Mouse (Mus musculus) v-Abl transformed pro-B cells (cell line): ENCODE measurements at regions not wholly inside any gene's neighbourhood (a gene's known extent, or its start where the extent isn't known, plus 50 kb on each side); places are given as distances from the start of the nearest gene placed in this dataset.

Experiments
- in situ Hi-C, 2 experiments: fragments of 400-800 bp; cut with MboI; formaldehyde crosslinking; loops; one replicate each; pipeline ENCODE4 v1.15.1; 2025; ENCODE audit not compliant: unreplicated experiment in 2 of 2

DNA sequence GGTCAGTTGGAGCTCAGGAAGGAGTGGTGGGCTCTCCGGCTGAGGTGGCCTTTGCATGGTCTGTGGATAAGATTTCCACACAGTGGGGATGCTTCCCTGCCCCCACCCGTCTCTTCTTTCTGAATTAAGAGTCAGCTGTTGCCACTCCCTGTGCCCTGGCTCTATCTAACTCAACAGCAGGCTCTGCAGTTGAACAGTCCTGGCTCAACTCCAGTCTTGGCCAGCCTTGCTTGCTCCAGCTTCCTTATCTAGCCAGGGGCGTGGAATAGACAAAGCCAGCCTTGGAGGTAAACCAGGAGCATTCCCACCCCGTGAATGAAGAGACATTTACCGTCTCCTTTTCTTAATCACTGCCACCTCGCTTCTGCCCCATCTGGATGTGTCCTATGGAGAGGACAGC lies 89.7 kb downstream of the Mn1 start:
- in situ Hi-C loops = loop anchor here in 1 of 2 experiments (25.0 kb wide), 1 partner anchor 1655 kb away; no protein-coding TSS in a partner anchor

DNA sequence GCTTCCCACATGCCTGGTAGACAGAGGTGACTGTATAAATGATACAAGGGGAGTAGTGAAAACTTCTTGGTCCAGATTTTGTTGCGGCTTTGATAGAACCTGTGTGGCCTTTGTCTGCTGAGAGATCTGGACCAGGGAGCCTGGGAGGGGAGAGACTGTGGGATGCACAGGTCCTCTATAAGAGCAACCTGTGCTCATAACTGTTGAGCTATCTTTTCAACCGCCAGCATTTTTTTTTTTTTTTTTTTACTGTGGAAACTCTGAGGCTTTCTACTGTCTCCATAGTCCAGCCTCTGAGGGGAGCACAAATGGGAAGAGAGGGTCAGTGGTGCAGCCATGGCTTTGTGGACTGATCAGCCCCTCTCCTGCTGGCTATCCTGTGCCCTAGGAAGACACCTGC lies 90.2 kb downstream of the Mn1 start:
- in situ Hi-C loops = loop anchor here in 1 of 2 experiments (25.0 kb wide), 1 partner anchor 1655 kb away; no protein-coding TSS in a partner anchor

DNA sequence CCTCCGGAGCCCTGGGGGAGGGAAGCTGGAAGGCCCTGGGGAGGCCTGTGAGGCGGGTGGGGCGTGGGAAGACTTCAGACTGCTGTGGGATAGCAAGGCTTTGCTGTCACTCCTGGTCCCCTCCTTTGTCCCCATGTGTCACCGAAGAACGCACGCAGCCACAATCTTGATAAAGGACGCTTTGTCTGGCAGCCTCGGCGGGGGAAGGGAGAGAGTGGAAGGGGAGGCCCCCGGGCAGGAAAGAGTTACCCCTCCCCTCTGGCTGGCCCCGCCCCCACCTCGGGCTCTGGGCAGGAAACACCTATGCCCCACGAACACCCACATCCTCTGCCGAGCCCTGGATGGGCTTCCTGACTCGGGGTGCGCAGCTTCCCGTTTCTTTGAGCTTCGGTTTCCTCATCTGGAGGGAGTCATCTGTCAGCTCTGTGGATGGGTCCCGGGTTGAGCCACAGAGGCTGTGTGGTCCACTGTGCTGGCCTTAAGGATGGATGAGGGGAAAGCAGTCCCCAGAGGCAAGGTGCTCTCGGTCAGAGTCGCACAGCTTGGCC lies 91.9 kb downstream of the Mn1 start:
- in situ Hi-C loops = loop anchor here in 1 of 2 experiments (25.0 kb wide), 1 partner anchor 1653 kb away; no protein-coding TSS in a partner anchor

DNA sequence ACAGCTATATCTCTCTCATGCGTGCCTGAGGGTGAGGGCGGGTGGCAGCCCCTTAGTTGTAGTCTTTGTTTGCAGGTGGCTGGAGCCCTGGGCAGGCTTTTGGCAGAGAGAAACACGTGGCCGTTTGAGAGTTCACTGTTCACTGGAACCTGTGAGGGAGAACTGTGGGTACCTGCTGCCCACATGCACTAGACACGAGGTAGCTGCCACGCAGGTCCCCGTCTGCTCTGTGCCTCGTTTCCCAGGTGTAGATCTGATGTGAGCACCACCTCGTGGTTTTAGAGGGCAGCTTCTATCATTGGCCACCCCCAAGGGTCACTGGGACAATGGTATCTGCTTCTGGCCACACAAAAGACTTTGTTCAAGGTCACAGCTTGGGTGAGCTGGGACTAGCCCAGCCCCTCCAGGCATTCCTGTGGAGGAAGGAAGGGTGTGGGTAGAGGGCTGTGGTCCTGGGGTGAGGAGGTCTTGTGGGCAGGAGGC lies 92.5 kb downstream of the Mn1 start:
- in situ Hi-C loops = loop anchor here in 1 of 2 experiments (25.0 kb wide), 1 partner anchor 1653 kb away; no protein-coding TSS in a partner anchor

DNA sequence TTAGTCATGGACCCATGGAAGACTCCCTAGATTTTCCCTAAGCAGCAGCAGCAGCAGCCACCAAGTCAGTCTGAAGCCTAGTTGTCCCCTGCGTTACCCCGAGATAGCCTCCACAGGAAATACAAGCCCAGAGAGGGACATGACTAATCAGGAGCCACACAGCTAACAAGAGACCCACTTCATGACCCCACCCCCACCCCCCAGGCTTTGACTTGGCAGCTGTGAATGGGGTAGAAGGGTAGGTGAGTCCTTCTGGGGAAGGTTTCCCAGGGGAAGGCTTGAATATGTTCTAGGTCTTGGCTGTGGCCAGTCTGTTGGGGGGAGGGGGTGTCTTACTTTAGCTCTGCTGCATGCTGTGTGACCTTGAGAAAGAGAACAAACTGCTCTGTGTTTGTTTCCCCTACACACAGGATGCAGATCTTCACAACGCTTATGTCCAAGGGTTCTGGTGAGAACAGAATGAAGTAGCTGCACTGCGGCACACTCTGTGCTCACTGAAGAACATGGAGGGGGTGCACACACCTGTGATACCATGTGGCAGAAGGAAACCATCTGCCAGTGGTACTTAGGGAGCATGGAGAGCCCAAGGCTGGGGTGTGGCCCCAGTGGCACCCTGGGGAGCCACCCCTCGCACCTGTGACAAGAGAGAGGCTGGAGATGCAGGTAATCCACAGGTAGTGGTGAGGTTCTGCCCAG lies 93.2 kb downstream of the Mn1 start:
- in situ Hi-C loops = loop anchor here in 1 of 2 experiments (25.0 kb wide), 1 partner anchor 1652 kb away; no protein-coding TSS in a partner anchor

DNA sequence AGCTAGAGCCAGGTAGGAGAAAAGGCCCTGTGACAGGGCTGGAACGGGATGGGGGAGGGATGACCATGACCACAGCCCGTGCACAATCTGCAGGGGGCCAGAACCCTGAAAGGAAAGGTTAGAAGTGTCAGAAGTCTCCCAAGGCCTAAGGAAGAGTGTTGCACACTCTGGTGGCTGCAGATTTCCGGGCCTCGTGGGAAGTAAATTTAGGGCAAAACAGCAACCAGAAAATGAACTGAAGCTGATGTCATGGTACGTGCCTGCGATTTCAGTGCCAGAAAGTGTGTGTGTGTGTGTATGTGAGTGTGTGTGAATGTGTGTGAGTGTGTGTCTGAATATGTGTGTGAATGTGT lies 93.7 kb downstream of the Mn1 start:
- in situ Hi-C loops = loop anchor here in 1 of 2 experiments (25.0 kb wide), 1 partner anchor 1651 kb away; no protein-coding TSS in a partner anchor

DNA sequence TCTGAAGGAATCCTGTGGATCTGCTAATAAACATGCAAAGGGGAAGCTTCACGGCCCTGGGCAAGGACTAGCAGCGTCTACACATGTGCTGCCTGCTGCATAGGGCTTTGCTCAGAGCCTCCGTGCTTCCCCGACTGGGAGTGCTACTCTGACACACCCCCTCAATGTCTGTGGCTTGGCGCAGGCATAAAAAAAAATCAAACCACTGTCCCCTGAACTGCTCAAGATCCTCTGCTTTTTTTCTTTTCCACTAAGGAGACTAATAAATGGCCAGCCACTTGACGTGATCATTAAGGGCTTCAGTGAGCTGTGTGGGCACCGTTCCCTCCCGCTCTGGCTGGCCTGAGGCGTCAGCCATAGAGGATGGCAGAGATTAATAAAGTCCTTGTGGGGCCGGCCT lies 94.8 kb downstream of the Mn1 start:
- in situ Hi-C loops = loop anchor here in 1 of 2 experiments (25.0 kb wide), 1 partner anchor 1650 kb away; no protein-coding TSS in a partner anchor

DNA sequence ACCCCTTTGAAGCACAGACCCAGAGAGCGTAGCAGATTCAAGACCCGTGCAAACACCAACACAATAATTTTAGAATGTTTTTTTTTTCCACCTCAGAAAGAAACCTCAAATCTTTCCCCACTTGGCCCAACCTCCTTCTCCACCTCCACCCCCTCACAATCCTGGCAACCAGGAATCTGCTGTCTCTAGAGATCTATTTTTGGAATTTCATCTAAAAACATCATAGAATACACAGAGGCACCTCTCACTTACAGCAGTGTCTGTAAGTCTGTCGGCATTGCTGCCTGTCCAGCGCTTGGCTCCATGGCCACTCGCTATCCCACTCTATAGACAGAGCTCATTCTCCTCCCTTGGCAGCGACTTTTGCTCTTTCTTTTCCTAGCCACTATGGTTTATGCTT lies 96.8 kb downstream of the Mn1 start:
- in situ Hi-C loops = loop anchor here in 1 of 2 experiments (25.0 kb wide), 1 partner anchor 1648 kb away; no protein-coding TSS in a partner anchor

DNA sequence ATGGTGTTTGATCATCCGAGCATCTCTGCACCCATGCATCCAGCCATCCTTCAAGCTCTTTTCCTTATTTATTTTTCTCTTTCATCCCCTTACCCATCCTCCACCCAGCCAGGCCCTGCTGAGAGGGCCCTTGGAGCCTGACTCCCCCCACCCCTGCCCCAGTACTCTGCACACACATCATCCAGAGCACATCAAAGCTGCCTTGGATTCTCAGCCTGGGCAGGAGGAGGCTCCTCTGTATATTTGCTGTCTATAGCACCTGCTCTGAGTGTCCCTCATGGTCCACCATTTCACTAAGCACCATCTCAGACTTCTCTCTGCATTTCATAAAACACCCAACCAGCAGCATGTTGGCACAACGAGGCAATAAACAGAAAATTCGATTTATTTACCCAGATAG lies 101.9 kb downstream of the Mn1 start:
- in situ Hi-C loops = loop anchor here in 1 of 2 experiments (25.0 kb wide), 1 partner anchor 1643 kb away; no protein-coding TSS in a partner anchor

DNA sequence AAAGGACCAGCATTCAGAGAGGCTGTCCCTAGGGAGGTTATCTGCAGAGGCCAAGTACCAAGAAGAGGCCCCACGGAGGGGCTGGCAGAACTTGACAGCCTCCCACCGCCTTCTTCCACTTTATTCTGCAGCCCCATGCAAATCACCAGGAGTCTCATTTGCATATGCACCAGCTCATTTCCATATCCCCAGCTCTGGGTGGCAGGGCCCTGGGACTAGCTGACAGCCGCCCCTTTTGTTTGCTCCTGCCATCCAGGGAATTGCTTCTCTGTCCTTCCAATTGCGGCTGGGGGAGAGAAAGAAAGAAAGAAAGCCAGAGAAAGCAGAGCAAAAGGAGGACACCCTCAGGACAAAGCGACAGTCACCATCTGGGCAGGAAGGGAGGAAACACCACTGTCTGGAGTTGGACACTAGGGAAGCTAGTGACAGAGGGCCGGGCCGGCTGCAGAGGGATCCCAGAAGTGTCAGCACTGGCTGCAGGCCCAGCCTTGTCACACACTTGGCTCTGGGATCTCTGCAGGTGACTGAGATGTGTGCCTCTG lies 102.4 kb downstream of the Mn1 start:
- in situ Hi-C loops = loop anchor here in 1 of 2 experiments (25.0 kb wide), 1 partner anchor 1643 kb away; no protein-coding TSS in a partner anchor

DNA sequence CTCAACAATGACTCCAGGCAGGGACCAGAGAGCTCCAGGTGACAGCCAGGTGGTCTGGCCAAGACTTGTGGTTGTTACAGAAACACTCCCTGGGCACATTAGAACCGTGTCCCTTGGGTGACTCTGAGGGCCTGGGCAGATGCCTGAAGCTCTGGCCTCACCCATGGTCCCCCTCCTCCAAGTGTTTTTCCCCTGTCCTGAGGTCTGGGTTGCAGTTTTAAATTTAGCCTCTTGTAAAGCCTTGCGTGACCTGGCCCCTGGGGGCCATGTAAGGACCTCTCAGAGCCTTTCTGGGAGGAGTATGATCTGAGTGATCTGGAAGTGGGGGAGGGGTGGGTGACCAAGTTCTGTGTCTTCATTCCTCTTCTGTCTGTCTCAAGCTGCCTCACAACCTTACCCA lies 104.7 kb downstream of the Mn1 start:
- in situ Hi-C loops = loop anchor here in 1 of 2 experiments (25.0 kb wide), 1 partner anchor 1640 kb away; no protein-coding TSS in a partner anchor

DNA sequence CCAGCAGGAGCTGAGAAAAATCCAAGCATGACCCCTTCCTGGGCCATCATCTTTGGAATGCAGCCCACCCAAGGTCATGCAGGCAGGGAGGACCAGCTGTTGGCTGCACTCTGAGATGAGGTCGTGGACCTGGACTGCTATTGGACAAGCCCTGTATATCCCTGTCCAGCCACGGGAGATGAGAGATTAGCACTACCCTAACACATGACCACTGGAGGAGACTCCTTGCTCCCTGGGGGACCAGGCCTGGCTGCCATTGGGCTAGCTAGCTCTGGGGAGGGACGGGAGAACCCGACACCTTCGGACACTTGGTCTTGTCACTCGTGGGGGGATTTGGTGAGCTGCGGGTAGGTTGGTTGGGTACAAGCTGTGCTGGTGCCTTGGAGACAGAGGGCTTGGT lies 105.4 kb downstream of the Mn1 start:
- in situ Hi-C loops = loop anchor here in 1 of 2 experiments (25.0 kb wide), 1 partner anchor 1640 kb away; no protein-coding TSS in a partner anchor

DNA sequence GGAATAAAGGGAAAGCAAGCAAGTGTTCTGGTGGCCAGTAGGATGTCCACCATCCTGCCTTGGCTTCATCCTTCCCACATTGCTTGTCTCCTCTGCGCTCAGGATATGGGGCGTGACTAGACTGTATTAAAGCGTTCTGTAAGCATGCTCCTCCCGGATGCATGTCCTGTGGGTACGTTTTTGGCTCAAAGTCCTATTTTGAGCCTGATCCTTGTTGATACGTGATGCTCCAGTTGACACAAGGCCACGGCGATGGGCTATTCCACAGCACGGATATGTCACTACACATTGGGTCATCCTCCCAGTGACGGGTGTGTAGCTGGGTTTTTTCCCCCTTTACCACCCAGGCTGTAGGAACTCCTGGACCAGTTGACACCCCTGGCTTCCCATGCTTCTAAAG lies 110.6 kb downstream of the Mn1 start:
- in situ Hi-C loops = no loop called here

DNA sequence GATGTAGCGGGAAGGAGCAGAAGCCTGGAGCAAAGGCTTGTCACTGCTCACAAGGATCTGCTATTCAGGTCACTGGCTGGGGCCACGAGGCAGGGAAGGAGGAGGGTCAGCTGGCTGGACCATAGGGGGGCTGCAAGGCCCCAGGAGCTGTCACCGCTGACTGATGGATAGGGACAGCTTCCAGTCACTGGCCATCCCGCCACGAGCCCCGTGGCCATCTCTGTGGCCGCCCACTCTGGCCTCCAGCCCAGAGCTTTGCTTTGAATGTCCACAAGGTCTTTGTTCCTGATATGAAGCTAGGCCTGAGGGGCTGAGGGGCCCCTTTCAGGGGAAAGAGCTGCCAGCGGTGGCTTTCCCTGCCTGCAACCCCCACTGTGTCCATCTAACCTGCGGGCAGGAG lies 111.9 kb downstream of the Mn1 start:
- in situ Hi-C loops = no loop called here

DNA sequence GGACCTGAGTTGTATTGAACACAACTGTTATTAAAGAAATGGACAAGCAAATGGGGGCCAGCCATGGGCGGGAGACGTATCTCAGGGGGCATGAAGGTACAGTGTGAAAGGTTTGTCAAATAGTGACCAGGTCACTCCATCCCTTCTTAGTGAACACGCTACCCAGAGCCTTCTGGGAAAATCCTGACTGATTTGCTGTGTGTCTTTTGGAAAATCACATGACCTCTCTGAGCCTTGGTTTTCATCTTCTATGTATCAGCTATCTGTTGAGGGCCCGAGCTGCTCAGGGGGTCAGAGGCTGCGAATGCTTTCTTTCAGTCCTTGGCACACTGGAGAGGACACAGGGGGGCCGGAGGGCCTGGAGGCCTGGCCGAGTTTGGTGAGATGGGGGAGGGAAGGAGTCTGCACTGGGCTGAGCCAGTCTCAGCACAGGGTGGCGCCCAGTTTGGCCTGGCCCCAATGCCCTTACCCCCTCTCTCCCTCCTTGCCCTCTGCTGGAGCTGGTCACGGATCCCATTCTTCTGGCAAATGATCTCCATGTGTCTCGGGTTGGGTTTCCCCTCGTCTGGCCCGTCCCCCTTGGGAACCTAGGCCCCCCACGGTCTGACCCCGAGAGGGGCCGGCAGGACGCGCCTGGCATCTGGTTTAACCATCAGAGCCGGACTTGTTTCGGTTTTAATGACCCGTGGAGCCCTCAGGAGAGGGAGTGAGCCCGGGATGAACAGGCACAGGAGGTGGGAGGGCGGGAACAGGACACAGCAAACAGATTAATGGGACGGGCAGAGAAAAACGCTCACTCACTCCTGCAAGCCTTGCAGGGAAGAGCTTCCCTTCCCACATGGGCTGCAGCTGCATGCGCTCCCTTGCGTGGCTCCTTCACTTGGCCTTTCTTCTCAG lies 113.7 kb downstream of the Mn1 start:
- in situ Hi-C loops = no loop called here

DNA sequence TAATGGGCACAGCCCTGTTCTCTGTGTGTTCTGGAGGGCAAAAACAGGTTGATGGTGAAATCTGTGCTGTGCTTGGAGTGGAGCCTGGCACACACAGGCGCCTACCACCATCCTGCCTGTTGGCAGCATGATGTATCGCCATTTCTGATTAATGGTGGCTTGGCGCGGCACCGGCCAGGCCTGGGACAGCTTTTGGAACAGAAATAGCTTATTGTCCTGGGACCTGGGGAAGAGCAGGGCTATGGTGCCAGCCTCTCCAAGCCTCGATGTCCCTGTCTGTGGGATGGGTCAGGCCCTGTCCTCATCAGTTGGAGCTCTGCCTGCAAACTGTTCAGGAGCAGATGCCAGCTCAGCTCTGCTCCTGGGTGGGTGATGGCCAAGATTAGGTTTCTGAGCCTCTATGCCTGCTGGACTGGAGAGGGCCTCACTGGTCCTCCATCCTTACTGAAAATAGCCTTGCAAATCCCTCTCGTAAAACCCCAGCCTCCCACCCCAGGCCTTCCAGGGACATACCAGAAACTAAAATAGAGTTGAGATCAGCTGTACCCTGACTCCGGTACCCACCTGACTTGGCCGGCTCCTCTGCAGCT lies 115.4 kb downstream of the Mn1 start:
- in situ Hi-C loops = no loop called here

DNA sequence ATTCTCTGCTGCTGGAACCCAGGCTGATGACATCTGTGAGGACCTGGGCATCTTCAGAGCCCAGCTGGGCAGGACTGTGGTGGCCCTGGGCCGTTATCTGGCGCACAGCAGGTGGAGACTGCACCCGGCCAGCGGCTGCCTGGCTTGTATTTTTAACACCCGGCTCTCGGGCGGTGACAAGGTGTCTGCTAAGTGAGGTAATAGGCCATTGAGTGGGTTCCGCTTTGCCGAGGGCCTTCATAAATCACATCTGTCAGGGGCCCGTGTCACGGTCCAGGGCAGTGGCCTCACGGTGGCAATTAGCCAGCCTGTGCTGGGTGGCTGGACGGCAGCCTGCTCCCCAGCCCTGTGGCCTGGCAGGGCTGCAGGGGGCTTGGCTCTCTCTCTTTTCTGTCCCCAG lies 118.8 kb downstream of the Mn1 start:
- in situ Hi-C loops = no loop called here

DNA sequence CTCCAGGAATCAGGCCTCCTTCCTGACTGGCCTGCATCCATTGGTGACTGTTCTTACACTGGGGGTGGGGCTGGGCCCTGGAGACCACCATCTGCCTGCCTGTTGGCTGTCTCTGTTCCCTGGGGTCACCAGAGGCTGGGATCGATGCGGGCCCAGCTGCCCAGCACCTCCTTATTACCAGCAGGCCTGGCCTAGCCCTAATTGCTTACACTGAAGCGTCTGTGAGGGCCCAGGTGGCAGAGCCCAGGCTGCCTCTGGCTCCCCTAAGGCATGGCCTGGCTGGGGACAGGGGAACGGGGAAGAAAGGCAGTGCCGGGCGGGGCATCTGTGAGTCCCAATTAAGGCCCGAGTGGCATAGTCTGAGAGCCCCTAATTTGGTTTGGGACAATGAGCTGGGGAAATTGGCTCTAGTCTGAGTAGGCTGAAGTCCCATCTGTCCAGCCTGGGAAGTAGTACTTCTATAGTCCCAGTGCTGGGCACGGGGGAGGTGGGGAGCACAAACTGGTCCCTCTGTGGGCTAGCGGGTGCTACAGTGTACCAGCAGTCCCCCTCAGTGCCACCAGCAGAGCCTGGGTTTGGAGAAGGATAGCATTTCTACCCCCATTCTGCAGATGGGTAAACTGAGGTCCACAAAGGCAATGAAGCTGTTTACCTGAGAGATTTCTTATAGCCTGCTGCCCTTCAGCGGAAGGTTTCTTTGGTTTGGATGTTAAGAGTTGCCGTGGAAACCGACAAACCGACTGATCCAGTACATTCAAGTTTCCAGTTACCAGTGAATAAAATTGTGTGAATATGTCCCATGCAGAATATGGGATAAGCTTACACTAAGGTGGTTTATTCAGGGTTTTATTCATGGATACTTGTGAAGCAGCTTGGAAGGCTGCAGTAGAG lies 121.6 kb downstream of the Mn1 start:
- in situ Hi-C loops = no loop called here

DNA sequence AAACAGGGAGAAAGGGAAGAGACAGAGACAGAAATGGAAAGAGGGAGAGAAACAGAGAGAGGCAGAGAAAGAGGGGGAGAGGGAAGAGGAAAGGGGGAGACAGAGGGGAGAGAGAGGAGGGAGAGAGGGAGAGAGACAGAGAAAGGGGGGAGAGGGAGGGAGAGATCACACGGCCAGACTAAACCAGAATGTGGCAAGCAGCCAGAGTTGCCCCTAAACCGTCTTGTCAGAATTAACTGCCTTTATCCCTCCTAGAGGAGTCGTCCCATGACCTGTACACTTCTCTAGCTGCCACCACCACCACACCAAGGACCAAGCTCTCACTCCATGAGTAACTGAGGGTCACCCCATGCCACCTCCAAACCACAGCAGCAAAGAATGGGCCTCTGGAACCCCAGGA lies 123.3 kb downstream of the Mn1 start:
- in situ Hi-C loops = no loop called here
